Mouse (Mus musculus) mature B cell (primary cell): ENCODE data around the gene Ppox.

Source experiments
- in situ Hi-C: fragments of 300-500 bp; cut with MboI; formaldehyde crosslinking; loops from 2 replicates; pipeline ENCODE4 v1.14.3; 2019

The Ppox gene

GRCm38 (mm10) chr1:171265971-171266744 is 14.8 kb downstream of the Ppox start:
- in situ Hi-C loops: no loop called here

- in situ Hi-C loops: no loop called here
Measured at GRCm38 (mm10) chr1:171263666-171264461, 17.1 kb downstream of the Ppox start.

GRCm38 (mm10) chr1:171263185-171263611 is 17.8 kb downstream of the Ppox start:
- in situ Hi-C loops: no loop called here

- in situ Hi-C loops: no loop called here
Measured at GRCm38 (mm10) chr1:171262594-171263130, 18.3 kb downstream of the Ppox start.

- in situ Hi-C loops: no loop called here
Measured at GRCm38 (mm10) chr1:171260316-171260715, 20.7 kb downstream of the Ppox start.

GRCm38 (mm10) chr1:171258921-171259320 is 22.1 kb downstream of the Ppox start:
- in situ Hi-C loops: no loop called here

- in situ Hi-C loops: no loop called here
Measured at GRCm38 (mm10) chr1:171257781-171258180, 23.2 kb downstream of the Ppox start.

GRCm38 (mm10) chr1:171256937-171257548 is 23.9 kb downstream of the Ppox start:
- in situ Hi-C loops: no loop called here

- in situ Hi-C loops: no loop called here
Measured at GRCm38 (mm10) chr1:171256095-171256818, 24.7 kb downstream of the Ppox start.

GRCm38 (mm10) chr1:171252415-171252814 is 28.6 kb downstream of the Ppox start:
- in situ Hi-C loops: no loop called here

GRCm38 (mm10) chr1:171251594-171252324 is 29.2 kb downstream of the Ppox start:
- in situ Hi-C loops: no loop called here

- in situ Hi-C loops: no loop called here
Measured at GRCm38 (mm10) chr1:171250680-171251593, 30.0 kb downstream of the Ppox start, which contains the start of gene Ndufs2. Ndufs2 (minus strand) TSS chr1:171251388.

GRCm38 (mm10) chr1:171249913-171250600 is 30.9 kb downstream of the Ppox start, which contains the start of gene Adamts4:
Adamts4 (plus strand) TSS chr1:171250421.
- in situ Hi-C loops: no loop called here

GRCm38 (mm10) chr1:171248386-171249226 is 32.4 kb downstream of the Ppox start:
- in situ Hi-C loops: no loop called here

GRCm38 (mm10) chr1:171247916-171248315 is 33.1 kb downstream of the Ppox start:
- in situ Hi-C loops: no loop called here

- in situ Hi-C loops: no loop called here
Measured at GRCm38 (mm10) chr1:171247453-171247841, 33.5 kb downstream of the Ppox start.

GRCm38 (mm10) chr1:171246709-171247452 is 34.1 kb downstream of the Ppox start:
- in situ Hi-C loops: no loop called here
